Mouse (Mus musculus): ENCODE results near the gene Sik1. TPM values are rescaled to one million over a fixed set of nuclear protein-coding genes. Genes with fewer than 3 reads are reported as not detected.

Sik1 gene
- polyA plus RNA-seq, 2 experiments, result 2.6 to 3.0 TPM

DNA sequence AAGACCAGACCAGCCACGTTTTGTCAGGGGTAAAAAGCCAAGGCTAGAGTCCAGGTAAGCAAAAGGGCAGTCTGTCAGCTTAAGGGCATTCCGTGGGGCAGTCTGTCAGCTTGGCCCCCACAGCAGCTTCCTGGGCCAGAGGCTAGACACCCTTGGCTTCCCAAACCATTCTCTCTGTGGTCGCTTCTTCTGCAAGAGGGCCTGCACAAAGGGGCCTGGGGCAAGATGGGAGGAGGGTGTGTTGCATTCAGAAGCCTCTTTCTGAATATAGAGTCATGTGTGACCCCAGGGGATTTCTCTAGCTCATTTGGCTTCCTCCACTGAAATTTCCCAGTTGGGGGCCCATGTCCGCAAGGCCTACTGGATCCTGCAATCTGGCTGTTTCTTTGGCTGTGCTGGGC is 21.6 kb upstream of the Sik1 start:
- H3K27ac ChIP-seq, result no peak overlapping the region
- DNase-seq (ENCODE audit: low read depth in 3 of 3, low spot score in 3 of 3) (no peak), ATAC-seq (ENCODE audit: insufficient read depth) (no peak)
- H3K9me3 ChIP-seq (ENCODE audit: control insufficient read depth, low read length), result no peaks in the 10 kb centered on the region
- H3K9ac ChIP-seq (replicated peaks), result no peak overlapping the region
- H3K4me2 ChIP-seq (ENCODE audit: low read depth), result no peak overlapping the region
- H3K4me1 ChIP-seq (replicated peaks; ENCODE audit: control insufficient read depth in 2 of 2, insufficient read depth in 2 of 2, low read length in 1 of 2), result peaks cover 0 to 11% of the 10 kb centered on the region in 2 experiments; a peak in 2 of 4 replicates
- 60% methylated on average over 4 of the region's 4 CpGs for WGBS (ENCODE audit: insufficient replicate concordance)
- H3K4me3 ChIP-seq (ENCODE audit: insufficient read depth in 1 of 2, low read depth in 2 of 2, low read length in 2 of 2), result no peak overlapping the region
- H3K36me3 ChIP-seq (replicated peaks; ENCODE audit: control insufficient read depth, insufficient read depth, low read depth), result no peaks in the 10 kb centered on the region
- no peaks in the 10 kb centered on the region for H3K27me3 ChIP-seq (ENCODE audit: control insufficient read depth, insufficient read depth, low read length)
- TF ChIP-seq CTCF (IDR thresholded peaks at IDR 0.05; ENCODE audit: low read depth) (no peak), EP300 (IDR thresholded peaks at IDR 0.05; ENCODE audit: low read depth) (no peak)

DNA sequence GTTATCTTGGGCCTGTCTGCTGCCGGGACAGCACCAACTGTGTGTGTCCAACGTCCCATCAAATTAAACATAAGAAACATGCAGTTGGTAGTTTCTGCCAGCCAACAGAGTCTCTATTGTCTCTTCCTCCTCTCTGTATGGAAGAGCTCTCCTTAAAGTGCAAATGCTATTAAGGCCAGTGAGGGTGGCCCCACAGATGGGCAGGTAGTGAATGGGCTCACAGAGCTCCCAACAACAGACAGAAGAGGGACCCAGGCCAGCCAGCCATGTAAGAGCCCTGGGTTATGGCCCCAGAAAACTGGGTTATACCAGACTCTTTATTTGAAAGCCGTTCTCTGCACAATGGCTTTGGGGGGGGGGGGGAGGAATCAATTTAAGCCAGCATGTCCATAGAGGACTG is 21.2 kb upstream of the Sik1 start:
- 58% methylated on average over 3 of the region's 3 CpGs for WGBS (ENCODE audit: insufficient replicate concordance)
- no peak overlapping the region for H3K9ac ChIP-seq (replicated peaks)
- no peak for TF ChIP-seq EP300 (IDR thresholded peaks at IDR 0.05; ENCODE audit: low read depth)
- TF ChIP-seq CTCF (IDR thresholded peaks at IDR 0.05; ENCODE audit: low read depth), result no peak
- no peak overlapping the region for H3K4me2 ChIP-seq (ENCODE audit: low read depth)
- H3K27ac ChIP-seq, result no peak overlapping the region
- DNase-seq (ENCODE audit: low read depth in 3 of 3, low spot score in 3 of 3), result no peak
- H3K36me3 ChIP-seq (replicated peaks; ENCODE audit: control insufficient read depth, insufficient read depth, low read depth), result no peaks in the 10 kb centered on the region
- no peak overlapping the region for H3K4me3 ChIP-seq (ENCODE audit: insufficient read depth in 1 of 2, low read depth in 2 of 2, low read length in 2 of 2)
- ATAC-seq (ENCODE audit: insufficient read depth), result no peak
- H3K27me3 ChIP-seq (ENCODE audit: control insufficient read depth, insufficient read depth, low read length), result no peaks in the 10 kb centered on the region
- H3K9me3 ChIP-seq (ENCODE audit: control insufficient read depth, low read length), result no peaks in the 10 kb centered on the region
- peaks cover 0 to 11% of the 10 kb centered on the region in 2 experiments; a peak in 2 of 4 replicates for H3K4me1 ChIP-seq (replicated peaks; ENCODE audit: control insufficient read depth in 2 of 2, insufficient read depth in 2 of 2, low read length in 1 of 2)

DNA sequence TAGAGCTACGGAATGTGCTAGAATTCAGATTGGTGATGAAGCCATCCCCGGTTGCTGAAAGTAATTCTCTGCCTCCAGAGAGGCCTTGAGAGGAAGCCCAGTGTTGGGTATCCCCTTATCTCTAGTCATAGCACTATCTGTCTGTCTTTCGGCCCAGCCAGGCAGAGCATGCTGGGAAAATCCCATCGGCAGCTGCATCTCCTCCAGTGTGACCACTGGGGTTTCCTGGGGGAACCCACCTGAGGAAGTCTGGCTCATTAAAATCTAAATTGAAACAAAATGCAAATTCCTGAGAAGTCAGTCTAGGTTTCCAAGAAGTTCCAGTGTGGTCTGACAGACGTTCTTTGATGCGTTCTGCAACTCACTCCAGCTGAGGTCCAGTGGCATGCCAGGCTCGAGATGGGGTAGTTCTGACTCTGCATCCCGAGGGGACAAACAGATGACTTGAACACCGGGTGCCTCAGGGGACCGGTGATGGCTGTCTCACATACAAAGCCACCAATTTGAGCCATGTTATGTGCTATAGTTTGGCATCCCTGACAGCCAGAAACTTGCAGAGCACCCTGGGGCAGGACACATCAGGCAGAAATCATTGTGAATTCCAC is 19.8 kb upstream of the Sik1 start:
- H3K4me2 ChIP-seq (ENCODE audit: low read depth), result no peak overlapping the region
- H3K4me1 ChIP-seq (replicated peaks; ENCODE audit: control insufficient read depth in 2 of 2, insufficient read depth in 2 of 2, low read length in 1 of 2), result peaks cover 0 to 17% of the 10 kb centered on the region in 2 experiments; a peak in 2 of 4 replicates
- WGBS (ENCODE audit: insufficient replicate concordance), result 62% methylated on average over 10 of the region's 10 CpGs
- no peak overlapping the region for H3K9ac ChIP-seq (replicated peaks)
- no peak for TF ChIP-seq CTCF (IDR thresholded peaks at IDR 0.05; ENCODE audit: low read depth)
- no peak for TF ChIP-seq EP300 (IDR thresholded peaks at IDR 0.05; ENCODE audit: low read depth)
- no peaks in the 10 kb centered on the region for H3K9me3 ChIP-seq (ENCODE audit: control insufficient read depth, low read length)
- DNase-seq (ENCODE audit: low read depth in 3 of 3, low spot score in 3 of 3) (no peak), ATAC-seq (ENCODE audit: insufficient read depth) (no peak)
- no peak overlapping the region for H3K4me3 ChIP-seq (ENCODE audit: insufficient read depth in 1 of 2, low read depth in 2 of 2, low read length in 2 of 2)
- no peaks in the 10 kb centered on the region for H3K27me3 ChIP-seq (ENCODE audit: control insufficient read depth, insufficient read depth, low read length)
- no peaks in the 10 kb centered on the region for H3K36me3 ChIP-seq (replicated peaks; ENCODE audit: control insufficient read depth, insufficient read depth, low read depth)
- no peak overlapping the region for H3K27ac ChIP-seq

DNA sequence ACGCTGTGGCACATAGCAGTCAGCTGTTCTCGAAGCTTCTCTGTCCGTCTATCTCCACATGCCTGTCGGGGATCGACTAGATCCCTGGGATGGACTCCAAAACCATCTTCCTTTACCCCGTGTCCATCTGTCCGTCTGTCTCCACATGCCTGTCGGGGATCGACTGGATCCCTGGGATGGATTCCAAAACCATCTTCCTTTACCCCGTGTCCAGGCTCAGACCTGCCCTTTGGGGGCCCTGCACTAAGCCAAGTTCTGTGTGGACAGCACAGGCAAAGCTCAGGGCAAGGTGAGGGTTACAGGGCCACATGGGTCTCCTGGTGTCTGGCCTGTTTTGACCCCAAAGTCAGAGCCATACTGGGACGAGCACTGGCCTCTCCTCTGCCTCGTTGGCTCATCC is 19.1 kb upstream of the Sik1 start:
- Histone ChIP-seq H3K36me3 (replicated peaks; ENCODE audit: control insufficient read depth, insufficient read depth, low read depth) (no peaks in the 10 kb centered on the region), H3K27me3 (ENCODE audit: control insufficient read depth, insufficient read depth, low read length) (no peaks in the 10 kb centered on the region), H3K27ac (no peak overlapping the region), H3K4me1 (replicated peaks; ENCODE audit: control insufficient read depth in 2 of 2, insufficient read depth in 2 of 2, low read length in 1 of 2) (peaks cover 0 to 17% of the 10 kb centered on the region in 2 experiments; a peak in 2 of 4 replicates), H3K4me2 (ENCODE audit: low read depth) (no peak overlapping the region), H3K9ac (replicated peaks) (no peak overlapping the region), H3K4me3 (ENCODE audit: insufficient read depth in 1 of 2, low read depth in 2 of 2, low read length in 2 of 2) (no peak overlapping the region), H3K9me3 (ENCODE audit: control insufficient read depth, low read length) (no peaks in the 10 kb centered on the region)
- WGBS (ENCODE audit: insufficient replicate concordance), result 70% methylated on average over 12 of the region's 12 CpGs
- ATAC-seq (ENCODE audit: insufficient read depth) (no peak), DNase-seq (ENCODE audit: low read depth in 3 of 3, low spot score in 3 of 3) (no peak)
- TF ChIP-seq EP300 (IDR thresholded peaks at IDR 0.05; ENCODE audit: low read depth) (no peak), CTCF (IDR thresholded peaks at IDR 0.05; ENCODE audit: low read depth) (no peak)

DNA sequence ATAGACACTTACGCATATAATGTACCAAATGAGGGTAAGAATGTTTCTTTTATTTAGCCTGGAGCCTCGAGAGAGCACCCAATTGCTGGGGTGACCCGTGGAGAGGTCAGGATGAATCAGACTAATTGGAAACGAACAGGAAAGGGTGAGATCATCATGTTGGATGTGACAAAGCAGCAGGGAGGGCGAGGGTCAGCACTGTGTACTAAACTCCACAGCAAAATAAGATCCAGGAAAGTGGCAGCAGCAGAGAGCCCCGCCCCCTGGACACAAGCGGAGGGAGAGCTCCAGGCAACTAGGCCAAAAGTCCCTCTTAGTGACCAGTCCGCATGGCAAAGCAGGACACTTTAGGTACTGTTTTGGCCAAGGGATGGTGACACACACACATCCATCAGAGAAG is 18.4 kb upstream of the Sik1 start:
- Histone ChIP-seq H3K27ac (no peak overlapping the region), H3K36me3 (replicated peaks; ENCODE audit: control insufficient read depth, insufficient read depth, low read depth) (no peaks in the 10 kb centered on the region), H3K4me3 (ENCODE audit: insufficient read depth in 1 of 2, low read depth in 2 of 2, low read length in 2 of 2) (no peak overlapping the region), H3K9me3 (ENCODE audit: control insufficient read depth, low read length) (no peaks in the 10 kb centered on the region), H3K9ac (replicated peaks) (no peak overlapping the region), H3K27me3 (ENCODE audit: control insufficient read depth, insufficient read depth, low read length) (no peaks in the 10 kb centered on the region), H3K4me2 (ENCODE audit: low read depth) (no peak overlapping the region), H3K4me1 (replicated peaks; ENCODE audit: control insufficient read depth in 2 of 2, insufficient read depth in 2 of 2, low read length in 1 of 2) (peaks cover 0 to 17% of the 10 kb centered on the region in 2 experiments; a peak in 2 of 4 replicates)
- TF ChIP-seq CTCF (IDR thresholded peaks at IDR 0.05; ENCODE audit: low read depth) (no peak), EP300 (IDR thresholded peaks at IDR 0.05; ENCODE audit: low read depth) (no peak)
- ATAC-seq (ENCODE audit: insufficient read depth) (peak; percentile 37; the same call in 1 of the 2 replicates), DNase-seq (ENCODE audit: low read depth in 3 of 3, low spot score in 3 of 3) (no peak)
- WGBS (ENCODE audit: insufficient replicate concordance), result 46% methylated on average over 8 of the region's 8 CpGs

All from liver, embryonic 14.5 days (tissue).